Mouse (Mus musculus): ENCODE results near the gene Tmem26.

GRCm38 (mm10) chr10:68740251-68740650 is 16.8 kb downstream of the Tmem26 start:
- TF ChIP-seq POLR2A (IDR thresholded peaks at IDR 0.05; ENCODE audit: low read depth, low read length) (no peak), CTCF (IDR thresholded peaks at IDR 0.05; ENCODE audit: extremely low read depth, insufficient read length, insufficient replicate concordance, low read depth, low read length) (no peak)

Data from small intestine, adult 2 months (tissue).